Mouse (Mus musculus): ENCODE results near the gene Rnf138rt1. TPM values are rescaled to one million over a fixed set of nuclear protein-coding genes. Genes with fewer than 3 reads are reported as not detected.

The Rnf138rt1 gene
- polyA plus RNA-seq, 1 experiment, result 31.8 TPM

DNA sequence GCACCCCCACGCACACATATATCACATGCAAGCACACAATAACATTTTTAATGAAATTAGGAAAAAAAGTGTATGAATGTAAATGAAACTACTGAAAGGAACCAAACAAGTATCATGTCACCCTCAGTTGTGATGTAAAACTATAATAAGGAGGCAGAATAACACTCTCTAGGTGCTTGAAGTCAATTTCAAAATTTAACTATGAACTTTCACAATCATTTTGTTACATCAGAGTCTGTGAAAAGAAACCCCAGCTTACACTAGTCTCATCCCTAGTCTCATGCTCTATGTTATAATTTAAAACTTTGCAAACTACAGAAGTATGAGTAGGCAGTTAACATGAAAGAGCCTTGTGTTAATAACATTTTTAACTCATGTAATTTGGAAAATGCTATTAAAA, 27.0 kb downstream of the Rnf138rt1 start:
- no peak overlapping the region for H3K4me3 ChIP-seq (ENCODE audit: control insufficient read depth, low read depth, low read length)
- no peak overlapping the region for H3K27ac ChIP-seq (ENCODE audit: control insufficient read depth, insufficient read depth, low read depth, low read length)
- no peaks in the 10 kb centered on the region for H3K36me3 ChIP-seq (ENCODE audit: control insufficient read depth, insufficient read depth, low read length)
- TF ChIP-seq POLR2A (IDR thresholded peaks at IDR 0.05; ENCODE audit: control insufficient read depth, low read depth, low read length) (no peak), CTCF (IDR thresholded peaks at IDR 0.05; ENCODE audit: control insufficient read depth, insufficient read depth, insufficient replicate concordance, low read depth, low read length) (no peak)
- no peaks in the 10 kb centered on the region for H3K4me1 ChIP-seq (ENCODE audit: control insufficient read depth, insufficient read depth, low read length)
- H3K27me3 ChIP-seq (ENCODE audit: control insufficient read depth, insufficient read depth, low read length), result no peaks in the 10 kb centered on the region

- no peak for TF ChIP-seq CTCF (IDR thresholded peaks at IDR 0.05; ENCODE audit: control insufficient read depth, insufficient read depth, insufficient replicate concordance, low read depth, low read length)
- TF ChIP-seq POLR2A (IDR thresholded peaks at IDR 0.05; ENCODE audit: control insufficient read depth, low read depth, low read length), result no peak
- Histone ChIP-seq H3K27ac (ENCODE audit: control insufficient read depth, insufficient read depth, low read depth, low read length) (no peak overlapping the region), H3K4me3 (ENCODE audit: control insufficient read depth, low read depth, low read length) (no peak overlapping the region), H3K4me1 (ENCODE audit: control insufficient read depth, insufficient read depth, low read length) (no peaks in the 10 kb centered on the region), H3K36me3 (ENCODE audit: control insufficient read depth, insufficient read depth, low read length) (no peaks in the 10 kb centered on the region), H3K27me3 (ENCODE audit: control insufficient read depth, insufficient read depth, low read length) (no peaks in the 10 kb centered on the region)
Observed at GRCm38 (mm10) chrX:163723630-163724029, 37.5 kb downstream of the Rnf138rt1 start.

DNA sequence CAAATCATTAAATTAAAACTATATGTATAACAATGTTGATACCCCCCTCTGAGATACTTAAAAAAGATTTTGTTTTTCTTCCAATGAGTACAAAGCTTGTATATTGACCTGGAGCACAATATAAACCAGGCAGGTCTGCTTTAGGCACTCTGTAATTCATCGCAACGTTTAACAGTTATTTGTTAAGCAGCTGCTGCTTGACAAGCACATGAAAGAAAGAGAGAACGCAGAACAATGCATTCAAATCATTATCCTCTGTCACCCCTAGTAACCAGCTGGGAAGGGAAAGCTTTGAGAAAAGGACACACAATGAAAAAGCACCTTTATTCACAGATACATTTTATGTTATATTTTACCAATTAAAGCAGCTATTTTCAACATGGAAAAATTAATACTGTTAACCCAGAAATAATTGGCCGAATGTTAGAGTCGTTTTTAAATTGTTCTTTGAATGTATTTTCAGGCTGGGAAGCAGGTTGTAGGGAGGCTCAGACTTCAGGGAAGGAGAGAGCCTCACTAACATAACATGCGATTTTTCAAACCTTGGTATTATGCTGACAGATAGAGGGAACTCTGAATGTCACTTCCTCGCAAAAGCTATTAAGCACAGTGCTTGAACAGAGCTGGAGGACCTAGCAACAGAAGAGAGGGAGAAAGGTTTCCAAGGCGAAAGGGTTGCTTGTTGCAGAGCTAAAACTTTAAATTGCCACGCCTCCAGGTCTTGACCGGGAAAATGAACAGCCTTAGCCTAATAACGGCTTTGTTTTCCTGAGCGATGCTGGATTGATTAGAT, 38.1 kb downstream of the Rnf138rt1 start:
- Histone ChIP-seq H3K4me1 (ENCODE audit: control insufficient read depth, insufficient read depth, low read length) (no peaks in the 10 kb centered on the region), H3K4me3 (ENCODE audit: control insufficient read depth, low read depth, low read length) (no peak overlapping the region), H3K27me3 (ENCODE audit: control insufficient read depth, insufficient read depth, low read length) (no peaks in the 10 kb centered on the region), H3K36me3 (ENCODE audit: control insufficient read depth, insufficient read depth, low read length) (no peaks in the 10 kb centered on the region), H3K27ac (ENCODE audit: control insufficient read depth, insufficient read depth, low read depth, low read length) (no peak overlapping the region)
- no peak for TF ChIP-seq POLR2A (IDR thresholded peaks at IDR 0.05; ENCODE audit: control insufficient read depth, low read depth, low read length)
- no peak for TF ChIP-seq CTCF (IDR thresholded peaks at IDR 0.05; ENCODE audit: control insufficient read depth, insufficient read depth, insufficient replicate concordance, low read depth, low read length)

DNA sequence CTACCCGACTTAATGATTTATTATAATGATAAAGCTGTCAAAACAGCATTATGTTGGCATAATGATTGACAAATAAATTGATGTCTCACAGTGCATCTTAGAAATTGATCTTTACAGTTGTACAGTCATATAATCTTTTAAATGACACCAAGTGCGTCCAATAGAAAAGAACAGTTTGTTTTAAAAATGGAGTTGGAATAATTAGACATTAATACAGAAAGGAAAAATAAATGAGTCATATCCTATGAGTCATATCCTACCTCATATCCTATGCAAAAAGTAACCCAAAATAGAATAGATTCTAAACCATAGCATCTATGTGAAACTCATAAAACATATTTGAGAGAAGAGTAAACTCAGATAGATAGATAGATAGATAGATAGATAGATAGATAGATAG, 40.5 kb downstream of the Rnf138rt1 start:
- Histone ChIP-seq H3K36me3 (ENCODE audit: control insufficient read depth, insufficient read depth, low read length) (no peaks in the 10 kb centered on the region), H3K4me1 (ENCODE audit: control insufficient read depth, insufficient read depth, low read length) (no peaks in the 10 kb centered on the region), H3K27ac (ENCODE audit: control insufficient read depth, insufficient read depth, low read depth, low read length) (no peak overlapping the region), H3K4me3 (ENCODE audit: control insufficient read depth, low read depth, low read length) (no peak overlapping the region), H3K27me3 (ENCODE audit: control insufficient read depth, insufficient read depth, low read length) (no peaks in the 10 kb centered on the region)
- TF ChIP-seq CTCF (IDR thresholded peaks at IDR 0.05; ENCODE audit: control insufficient read depth, insufficient read depth, insufficient replicate concordance, low read depth, low read length), result no peak
- no peak for TF ChIP-seq POLR2A (IDR thresholded peaks at IDR 0.05; ENCODE audit: control insufficient read depth, low read depth, low read length)

Other genes with a start within 250 kb of the Rnf138rt1 start
- not detected in 2 replicates for gene Grpr, start 211.7 kb downstream of the Rnf138rt1 start, polyA plus RNA-seq (2012; rRNA removed)
- 1.9 and 2.3 TPM in 2 replicates for gene Ap1s2, start 147.7 kb upstream of the Rnf138rt1 start, polyA plus RNA-seq (2012; rRNA removed)
- gene Zrsr2, start 197.3 kb upstream of the Rnf138rt1 start, polyA plus RNA-seq (2012; rRNA removed), result 5.0 and 5.1 TPM in 2 replicates